Mouse (Mus musculus): Measurements from ENCODE around the gene Krtap14.

DNA sequence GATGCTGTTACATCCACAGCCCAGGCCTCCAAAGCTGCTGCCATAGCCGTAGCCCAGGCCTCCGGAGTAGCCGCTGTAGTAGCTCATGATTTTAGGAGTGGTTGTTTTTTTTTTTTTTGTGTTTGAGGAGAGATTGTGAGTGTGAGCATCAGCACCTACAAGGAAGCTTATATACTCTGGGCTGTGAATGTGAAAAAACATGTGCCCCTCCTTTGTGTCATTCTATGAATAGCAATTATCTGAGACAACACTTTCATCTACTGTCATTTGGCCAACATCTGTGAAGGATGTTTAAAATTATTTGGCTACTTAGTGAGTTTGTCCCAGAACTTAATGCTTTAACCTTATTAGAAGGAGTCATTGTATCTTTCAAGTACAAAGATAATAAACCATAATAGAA is 48.2 kb upstream of the Krtap14 start, which contains the start of gene Krtap19-2:
- TF ChIP-seq POLR2A (IDR thresholded peaks at IDR 0.05; ENCODE audit: insufficient read depth, low read length) = no peak
- TF ChIP-seq CTCF (IDR thresholded peaks at IDR 0.05; ENCODE audit: low read depth, low read length) = no peak
- no peak for TF ChIP-seq EP300 (IDR thresholded peaks at IDR 0.05; ENCODE audit: insufficient read depth, low read depth, low read length)

Data from ES-Bruce4 (cell line).